Mouse (Mus musculus) spleen, postnatal 4 days (tissue): ENCODE results near the gene Maco1.
A peak's percentile ranks its signal among the peaks of the same experiment; 100 is the strongest.

Experiments used
- DNase-seq, 2 experiments: peaks; one replicate each; pipeline ENCODE4 v3.0.0; 2022; ENCODE audit warnings: low spot score in 2 of 2

The Maco1 gene

DNA sequence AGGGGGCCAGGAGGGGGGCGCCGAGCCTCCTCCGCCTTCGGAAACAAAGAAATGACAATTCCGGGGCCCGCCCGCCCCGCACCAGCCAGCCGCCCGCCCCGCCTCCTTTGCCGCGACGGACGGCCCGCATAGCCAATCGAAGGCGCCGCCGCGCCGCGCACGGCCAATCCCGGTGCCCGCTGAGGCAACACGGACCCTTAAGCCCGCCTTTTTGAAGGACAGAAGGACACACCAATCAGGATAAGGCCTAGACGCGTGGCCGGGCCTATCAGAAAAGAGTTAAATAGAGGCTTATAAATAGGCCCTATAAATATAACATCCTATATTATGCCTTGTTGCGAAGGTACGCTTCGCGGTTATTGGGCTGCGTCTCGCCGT lies at the start of gene Maco1:
Gene Maco1, minus strand, starts transcription at position 87 of the 378 bp plus-strand sequence.
- DNase-seq, result peak; percentile 99 to 100

DNA sequence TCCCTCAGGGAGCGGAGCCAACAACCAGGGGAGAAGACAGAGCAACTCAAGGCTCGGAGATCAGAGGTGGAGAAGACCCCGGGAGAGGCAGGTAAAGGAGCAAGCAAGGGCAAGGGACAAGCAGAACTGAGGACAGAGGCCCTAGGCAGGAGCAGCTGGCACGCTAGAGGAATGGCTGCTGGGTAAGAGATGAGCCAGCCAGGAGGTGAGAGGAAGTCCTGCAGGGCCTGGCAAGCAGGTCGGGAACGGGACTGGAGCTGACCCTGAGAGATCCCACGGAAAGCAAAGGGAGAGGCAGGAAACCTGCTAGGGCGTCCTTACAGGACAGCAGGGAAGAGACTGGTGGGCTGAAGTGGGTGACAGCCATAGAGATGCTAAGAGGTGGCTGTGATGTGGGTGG lies 48.0 kb upstream of the Maco1 start:
- no peak for DNase-seq

DNA sequence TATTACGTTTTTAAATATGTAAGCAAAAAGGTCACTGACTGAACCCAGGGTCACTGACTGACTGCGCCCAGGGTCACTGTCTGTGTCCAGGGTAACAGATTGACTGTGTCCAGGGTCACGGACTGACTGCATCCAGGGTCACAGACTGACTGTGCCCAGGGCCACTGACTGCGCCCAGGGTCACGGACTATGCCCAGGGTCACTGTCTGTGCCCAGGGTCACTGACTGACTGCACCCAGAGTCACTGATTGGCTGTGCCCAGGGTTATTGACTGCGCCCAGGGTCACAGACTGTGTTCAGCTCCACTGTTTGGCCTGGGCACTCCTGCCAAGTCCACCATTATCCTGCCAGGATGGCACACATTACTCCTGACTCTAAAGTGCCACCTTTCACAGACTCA lies 44.1 kb upstream of the Maco1 start:
- no peak for DNase-seq

DNA sequence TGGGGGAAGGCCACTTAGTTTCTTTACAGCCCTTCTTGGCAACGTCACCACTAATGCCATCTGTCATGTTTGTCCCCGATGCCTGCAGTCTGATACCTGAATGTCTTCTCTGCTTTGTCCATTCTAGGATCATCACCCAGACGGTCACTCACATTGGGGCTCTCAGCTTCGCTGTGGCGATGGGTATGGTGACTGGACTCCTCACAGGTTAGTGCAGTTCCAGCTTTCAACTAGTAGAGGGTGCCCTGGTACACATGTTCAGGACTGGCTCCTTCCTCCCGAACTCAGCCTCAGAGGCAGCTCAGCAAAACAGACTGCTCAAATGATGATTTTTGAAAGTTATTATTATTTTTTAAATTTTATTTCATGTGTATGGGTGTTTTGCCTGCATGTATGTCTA lies 39.0 kb upstream of the Maco1 start:
- peak; percentile 70 to 84 for DNase-seq

DNA sequence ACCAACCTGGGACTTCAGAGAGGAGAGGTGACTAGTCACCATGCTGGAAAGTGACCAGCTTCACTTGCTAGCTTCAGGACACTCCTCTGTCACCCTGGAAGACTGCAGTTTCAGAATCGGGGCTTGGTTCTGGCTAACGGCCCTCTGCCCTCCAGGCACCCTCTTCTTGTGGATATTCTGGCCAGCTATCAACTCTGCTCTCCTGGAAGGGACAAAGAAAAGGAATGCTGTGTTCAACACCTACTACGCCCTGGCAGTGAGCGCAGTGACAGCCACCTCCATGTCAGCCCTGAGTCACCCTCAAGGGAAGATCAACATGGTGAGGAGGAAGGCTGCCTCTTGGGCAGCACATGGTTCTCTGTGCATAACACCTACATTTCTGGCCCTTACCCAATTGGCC lies 31.2 kb upstream of the Maco1 start:
- DNase-seq, result no peak

DNA sequence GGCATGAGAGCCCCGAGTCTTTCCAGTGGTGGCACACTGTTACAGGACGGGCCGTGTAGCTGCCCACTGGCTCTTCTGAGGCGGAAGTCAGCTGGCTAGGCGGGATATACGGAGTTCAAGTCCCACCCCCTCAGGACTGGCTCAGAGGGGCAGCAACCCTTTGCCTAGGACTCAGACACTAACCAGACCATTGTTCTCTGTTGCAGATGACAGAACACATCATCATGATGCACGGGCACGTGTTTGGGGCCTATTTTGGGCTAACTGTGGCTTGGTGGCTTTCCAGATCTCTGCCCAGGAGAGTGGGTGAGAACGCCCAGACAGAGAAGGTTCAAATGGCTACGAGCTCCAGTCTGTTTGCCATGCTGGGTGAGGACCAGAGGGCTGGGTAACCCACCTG lies 30.7 kb upstream of the Maco1 start:
- no peak for DNase-seq

DNA sequence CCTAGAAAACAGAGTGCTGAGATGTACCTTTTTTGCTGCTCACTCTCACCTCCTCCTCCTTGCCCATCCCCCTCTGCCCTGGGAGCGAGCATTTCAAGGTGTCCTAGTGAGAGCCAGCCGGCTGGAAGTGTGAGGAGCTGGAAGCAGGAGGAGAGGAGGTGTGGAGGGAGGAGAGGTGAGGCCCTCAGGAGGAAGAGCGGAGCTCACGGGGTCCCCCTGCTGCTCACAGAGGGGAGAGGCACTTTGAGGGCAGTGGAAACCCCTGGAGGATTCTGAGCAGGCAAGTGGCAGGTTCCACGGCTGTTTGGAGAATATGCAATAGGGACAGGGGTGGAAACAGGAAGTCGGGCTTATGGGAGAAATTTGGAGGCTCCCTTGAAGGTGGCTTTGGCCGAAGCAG lies 30.1 kb upstream of the Maco1 start:
- peak in 1 of 2 experiments; percentile 80 for DNase-seq

DNA sequence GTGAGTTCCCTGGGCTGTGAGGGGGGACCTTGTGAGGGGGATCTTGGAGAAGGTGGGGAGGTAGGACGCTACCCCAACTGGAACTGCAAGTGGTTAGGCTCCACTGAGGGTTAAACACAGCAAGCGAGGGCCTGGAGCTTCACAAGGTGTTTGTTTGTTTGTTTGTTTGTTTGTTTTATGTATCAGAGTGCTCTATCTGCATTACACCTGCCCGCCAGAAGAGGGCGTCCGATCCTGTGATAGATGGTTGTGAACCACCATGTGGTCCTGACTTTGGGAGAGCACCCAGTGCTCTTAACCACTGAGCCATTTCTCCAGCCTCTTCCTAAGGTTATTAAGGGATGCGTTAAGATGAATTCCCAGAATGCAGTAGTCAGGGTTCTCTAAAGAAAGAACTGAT lies 26.9 kb upstream of the Maco1 start:
- DNase-seq, result peak in 1 of 2 experiments; percentile 77

DNA sequence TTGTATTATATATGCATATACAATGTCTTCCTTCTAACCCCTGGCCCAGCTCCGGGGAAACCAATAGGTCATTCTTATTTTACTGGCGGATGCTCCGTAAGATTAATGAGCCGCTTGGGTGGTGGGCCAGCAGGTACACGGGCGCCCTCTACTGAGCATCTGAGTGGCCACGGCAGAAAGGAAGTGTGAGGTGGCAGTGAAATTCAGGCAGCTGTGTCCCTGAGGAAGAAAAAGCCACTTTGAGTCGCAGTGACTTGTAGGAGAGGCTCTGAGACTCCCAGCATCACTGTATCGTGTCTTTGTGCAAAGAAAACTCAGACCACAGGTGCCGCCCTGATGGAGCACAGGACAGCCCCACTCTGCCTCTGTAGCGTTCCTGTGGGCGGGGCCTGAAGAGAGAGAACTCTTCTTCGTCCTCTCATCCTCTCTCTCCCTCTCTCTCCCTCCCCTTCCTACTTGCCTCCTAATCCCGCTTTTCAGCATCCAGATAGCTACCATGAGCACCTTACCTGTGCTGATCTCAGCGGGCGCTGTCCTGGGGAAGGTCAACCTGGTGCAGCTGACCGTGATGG lies 26.4 kb upstream of the Maco1 start:
- peak; percentile 76 to 90 for DNase-seq

DNA sequence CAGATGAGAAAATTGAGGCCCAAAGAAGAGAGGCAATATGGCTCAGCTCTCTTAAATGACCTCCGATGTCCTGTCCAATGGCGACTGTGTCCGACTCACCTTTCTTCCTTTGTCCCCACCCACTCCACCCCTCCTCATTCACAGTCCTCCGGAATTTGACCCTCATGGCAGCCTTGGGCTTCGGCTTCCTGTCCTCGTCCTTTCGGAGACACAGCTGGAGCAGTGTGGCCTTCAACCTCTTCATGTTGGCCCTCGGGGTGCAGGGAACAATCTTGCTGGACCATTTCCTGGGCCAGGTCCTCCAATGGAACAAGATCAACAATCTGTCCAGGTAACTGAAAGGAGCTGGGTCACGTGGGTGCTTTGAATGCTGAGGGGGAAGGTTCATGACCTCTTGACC lies 23.0 kb upstream of the Maco1 start:
- no peak for DNase-seq

DNA sequence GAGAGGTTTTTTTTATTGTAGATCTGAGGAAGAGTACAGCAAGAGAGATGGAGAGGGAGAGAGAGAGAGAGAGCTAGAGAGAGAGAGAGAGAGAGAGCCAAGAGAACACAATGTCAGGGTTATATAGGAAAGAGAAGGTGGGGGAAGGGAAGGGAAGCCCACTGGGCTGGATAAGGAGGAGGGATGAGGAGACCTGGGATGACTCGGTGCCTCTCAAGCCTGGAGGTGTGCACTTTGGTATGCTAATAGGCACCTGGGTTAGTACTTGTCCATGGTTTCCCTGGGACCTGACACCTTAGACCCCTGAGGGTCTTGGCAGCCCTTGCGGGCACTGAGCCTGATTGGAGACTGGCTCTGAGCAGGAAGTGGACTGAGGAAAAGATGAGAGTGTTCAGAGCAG lies 18.8 kb upstream of the Maco1 start:
- no peak for DNase-seq

DNA sequence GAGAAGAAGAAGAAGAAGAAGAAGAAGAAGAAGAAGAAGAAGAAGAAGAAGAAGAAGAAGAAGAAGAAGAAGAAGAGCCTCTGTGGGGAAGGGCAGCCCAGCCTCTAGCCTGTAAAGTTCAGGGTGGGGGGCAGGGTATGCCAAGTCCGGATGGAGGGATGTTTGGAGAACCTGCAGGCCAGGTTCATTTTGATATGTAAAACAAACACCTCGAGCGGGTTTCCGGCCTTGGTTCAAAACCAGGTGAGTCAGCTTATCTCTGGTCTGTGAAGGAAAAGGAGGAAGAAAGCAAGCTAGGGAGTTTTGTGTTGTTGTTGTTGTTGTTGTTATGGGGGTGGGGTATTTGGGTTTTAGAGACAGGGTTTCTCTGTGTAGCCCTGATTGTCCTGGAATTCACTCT lies 18.3 kb upstream of the Maco1 start:
- no peak for DNase-seq

DNA sequence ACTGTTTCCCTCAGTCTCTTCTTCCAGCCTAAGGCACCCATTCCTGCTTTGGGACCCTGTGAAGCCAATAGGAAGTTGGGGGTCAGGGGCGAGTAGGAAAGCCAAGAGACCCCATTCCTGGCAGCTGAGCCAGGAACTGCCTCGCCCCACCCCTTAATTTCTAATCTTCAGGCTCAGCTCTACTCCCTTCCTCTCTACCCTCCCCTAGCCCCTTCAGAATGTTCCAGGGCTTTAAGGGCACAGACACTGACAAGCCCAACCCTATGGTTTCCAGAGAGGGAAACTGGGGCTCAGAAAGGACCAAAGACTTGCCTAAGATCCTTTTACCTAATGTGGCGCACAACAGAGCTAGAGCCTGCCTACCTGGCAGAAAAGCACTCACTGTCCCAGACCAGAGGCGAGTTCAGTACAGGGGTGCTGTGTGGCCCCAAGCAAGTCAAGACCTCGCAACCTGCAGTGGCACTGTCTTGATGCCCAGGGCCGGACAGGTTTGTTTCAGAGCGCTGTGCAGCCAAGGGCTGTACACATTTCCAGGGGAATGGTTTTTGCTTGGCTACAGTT lies 16.8 kb upstream of the Maco1 start:
- peak in 1 of 2 experiments; percentile 69 for DNase-seq

DNA sequence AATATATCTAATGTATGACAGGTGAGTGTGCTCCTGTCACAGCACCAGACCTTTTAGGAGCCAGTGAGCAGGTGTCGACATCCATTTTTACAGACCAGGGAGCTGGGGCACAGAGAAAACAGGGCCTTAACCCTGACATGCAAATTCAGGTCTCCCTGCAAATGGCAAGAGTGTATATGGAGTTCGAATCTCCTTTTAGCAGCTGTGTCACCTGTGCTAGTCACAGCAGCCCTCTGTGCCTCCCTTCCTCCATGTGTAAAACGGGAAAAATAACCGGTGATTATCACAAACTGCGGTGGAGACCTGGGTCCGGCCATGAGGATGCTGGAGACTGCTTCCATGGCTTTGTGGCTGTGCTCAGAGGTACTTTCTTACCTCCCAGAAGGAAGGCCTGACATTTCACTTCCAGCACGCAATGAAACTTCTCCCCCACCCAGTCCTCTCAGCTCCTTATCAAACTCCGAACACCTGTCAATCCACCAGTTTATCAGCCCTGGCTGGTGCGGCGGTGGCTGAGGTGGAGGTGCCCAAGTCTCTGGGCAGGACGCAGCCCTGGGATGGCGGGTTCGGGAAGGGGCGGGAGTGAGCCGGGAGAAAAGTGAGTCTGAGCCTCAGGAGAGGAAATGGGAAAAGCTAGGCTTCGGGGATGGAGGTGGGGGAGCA lies 16.1 kb upstream of the Maco1 start:
- DNase-seq, result peak; percentile 85 to 89

DNA sequence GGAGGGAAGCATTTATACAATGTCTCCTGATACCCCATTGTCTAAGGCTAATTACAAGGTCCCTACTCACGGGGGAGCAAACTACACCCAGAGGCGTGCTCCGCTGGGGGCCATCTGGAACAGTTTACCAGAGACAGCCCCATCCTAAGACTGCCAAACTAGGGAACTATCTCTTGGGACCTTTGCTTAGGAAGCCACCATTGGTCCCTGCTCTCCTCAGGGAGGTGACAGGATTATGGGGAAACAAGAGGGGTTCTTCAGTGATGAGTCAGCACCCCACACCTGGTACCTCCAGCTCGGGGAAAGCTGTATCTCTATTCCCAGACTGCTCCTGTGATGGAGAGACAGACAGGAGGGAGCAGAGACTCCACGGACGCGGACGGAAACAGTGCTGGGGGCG lies 15.3 kb upstream of the Maco1 start:
- peak in 1 of 2 experiments; percentile 65 for DNase-seq

DNA sequence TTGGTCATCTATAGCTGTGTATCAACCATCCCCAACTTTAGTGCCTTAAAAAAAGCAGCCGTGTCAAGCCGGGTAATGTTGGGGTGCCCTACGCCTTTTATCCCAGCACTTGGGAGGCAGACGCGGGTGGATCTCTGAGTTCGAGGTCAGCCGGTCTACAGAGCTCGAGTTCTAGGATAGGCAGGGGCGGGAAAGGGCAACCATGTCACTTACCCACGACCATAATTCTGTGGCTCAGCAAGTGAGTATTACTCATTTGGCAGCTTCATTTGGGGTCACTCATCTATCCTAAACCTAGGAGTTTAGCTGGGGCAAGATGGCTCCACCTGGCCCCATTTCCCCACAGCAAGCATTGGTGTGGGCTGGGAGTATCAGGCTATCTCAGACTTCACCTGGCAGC lies 14.9 kb upstream of the Maco1 start:
- peak in 1 of 2 experiments; percentile 71 for DNase-seq

DNA sequence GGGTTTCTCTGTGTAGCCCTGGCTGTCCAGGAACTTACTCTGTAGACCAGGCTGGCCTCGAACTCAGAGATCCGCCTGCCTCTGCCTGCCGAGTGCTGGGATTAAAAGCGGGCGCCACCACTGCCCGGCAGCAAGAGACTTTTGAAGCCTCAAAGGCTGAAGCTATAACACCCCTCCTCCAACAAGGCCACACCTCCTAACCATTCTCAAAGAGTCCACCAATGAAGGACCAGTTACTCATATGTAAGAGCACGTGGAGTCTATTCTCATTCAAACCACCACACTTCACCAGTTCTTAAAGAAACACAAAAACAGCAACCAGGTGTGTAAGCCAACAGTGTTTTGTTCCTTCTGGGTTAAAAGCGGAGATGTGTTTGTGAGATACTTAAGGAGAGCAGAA lies 14.5 kb upstream of the Maco1 start:
- no peak for DNase-seq

DNA sequence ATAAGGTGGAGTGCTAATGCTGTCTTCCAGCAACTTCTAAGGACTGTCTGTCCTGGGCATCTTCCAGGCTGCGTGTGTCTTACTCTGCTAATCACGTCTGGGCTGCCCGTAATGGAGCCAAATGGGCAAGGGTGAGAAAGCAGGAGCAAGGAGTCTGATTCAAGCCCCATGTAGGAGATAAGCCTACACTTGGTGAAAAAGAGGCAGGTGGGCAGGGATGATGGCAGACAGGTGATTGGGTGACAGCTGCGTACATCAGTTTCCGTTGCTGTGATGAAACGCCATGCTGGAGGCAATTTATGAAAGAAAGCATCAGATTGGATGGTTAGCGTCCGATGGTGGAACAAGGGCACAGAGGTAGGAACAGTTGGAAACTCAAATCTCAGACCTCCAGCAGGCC lies 14.1 kb upstream of the Maco1 start:
- peak; percentile 51 to 69 for DNase-seq

DNA sequence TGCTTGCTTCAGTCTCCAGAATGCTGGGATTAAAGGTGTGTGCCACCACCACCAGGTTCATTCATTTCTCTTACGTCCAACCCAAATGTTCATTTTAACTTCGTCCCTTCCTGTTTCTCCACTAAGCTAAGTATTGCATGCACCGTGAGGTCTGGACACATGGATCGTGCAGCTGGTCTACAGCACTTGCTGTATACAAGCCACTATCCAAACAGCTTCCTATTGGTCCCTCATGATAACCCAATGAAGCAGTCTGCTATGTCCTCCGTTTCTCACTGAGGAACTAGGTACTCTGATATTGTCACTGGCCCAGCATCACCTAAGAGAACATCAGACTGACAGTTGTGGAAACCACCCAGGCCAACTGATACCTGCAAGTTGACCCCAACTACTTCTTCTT lies 12.6 kb upstream of the Maco1 start:
- DNase-seq, result no peak

DNA sequence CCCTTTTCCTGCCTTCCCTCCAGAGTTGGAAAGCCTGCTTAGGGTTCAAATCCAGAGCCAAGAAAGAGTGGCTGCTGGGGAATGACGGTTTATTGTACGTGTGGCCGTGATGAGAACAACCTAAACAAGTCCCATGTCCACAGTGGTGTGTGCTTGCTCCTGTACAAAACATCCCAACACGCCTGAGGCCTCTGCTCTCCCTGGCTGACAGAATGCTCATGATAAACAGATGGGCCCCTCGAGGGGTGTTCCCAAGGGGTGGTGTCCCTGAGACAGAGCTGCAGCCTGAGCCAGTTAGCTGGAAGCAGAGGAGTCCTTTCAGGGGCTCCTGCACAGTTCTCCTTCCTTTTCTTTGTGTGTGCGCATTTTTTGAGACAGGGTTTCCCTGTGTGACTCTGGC lies 12.2 kb upstream of the Maco1 start:
- peak; percentile 73 to 77 for DNase-seq

DNA sequence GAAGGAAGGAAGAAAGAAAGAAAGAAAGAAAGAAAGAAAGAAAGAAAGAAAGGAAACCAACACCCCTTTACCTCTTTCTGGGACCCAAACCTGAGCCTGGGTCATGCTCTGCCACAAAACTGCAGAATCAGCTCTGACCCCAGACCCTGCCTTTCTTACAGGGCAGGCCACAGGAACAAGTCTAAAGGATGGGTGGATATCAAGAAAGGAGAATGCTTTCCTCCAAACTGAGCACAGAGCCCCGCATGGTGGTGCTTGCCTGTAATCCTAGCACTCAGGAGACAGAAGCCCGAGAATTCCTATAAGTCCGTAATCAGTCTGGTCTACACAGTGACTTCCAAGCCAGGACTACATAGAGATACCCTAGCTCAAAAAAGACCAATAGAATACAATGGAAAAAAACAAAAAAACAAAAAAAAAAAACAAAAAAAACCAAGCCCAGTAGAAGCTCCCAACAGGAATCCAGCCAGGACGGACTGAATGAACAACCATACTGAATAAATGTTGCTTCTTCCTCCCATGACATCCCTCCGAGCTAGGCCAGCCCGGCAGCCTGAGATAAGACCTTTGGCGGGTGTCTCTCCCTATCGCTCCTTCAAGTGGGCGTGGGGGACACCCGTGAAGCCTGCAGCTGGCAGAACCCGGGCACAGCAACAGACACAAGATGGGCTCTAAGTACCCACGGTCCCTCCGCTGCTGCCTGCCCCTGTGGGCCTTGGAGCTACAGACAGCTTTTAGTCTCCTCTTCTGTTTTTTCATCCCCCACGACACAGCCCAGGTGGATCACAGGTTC lies 11.0 kb upstream of the Maco1 start, which contains the start of gene Rhd:
Gene Rhd, plus strand, starts transcription at position 600 of the 793 bp plus-strand sequence.
- peak; percentile 82 to 86 for DNase-seq

DNA sequence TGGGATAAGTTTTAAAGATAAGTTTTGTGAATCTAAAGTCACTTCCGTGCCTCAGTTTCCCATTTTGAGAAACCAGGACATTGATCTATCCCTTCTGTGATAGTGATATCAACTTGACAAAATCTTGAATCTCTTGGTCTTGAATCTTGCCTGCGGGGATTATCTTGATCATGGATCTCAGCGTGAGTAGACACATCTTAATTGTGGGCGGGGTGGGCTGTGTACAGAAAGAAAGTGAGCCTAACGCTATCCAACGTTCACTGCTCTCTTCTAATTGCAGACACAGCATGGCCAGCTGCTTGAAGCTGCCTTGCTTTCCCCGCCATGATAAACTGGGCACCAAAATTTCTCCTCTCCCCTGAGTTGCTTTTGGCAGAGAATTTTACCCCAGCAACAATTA lies 9.9 kb upstream of the Maco1 start:
- DNase-seq, result no peak

DNA sequence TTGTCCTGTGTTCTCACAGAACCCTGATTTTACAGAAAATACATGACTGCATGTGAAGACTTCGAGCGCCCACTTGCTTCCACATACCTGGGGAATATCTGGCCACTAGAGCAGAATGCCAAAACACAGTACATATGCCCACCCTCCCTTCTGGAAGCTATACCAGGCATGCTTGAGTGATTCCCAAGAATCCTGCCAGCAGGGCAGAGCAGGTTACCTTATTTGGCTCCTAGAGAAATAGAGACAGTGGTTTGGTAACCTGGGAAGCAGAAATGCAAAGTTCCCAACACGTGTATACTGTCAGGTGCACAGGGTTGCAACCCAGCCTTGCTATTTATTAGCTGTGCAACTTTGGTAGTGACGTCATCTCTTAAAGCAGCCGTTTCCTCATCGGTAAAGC lies 8.7 kb upstream of the Maco1 start:
- DNase-seq, result no peak
